Mouse (Mus musculus) ovary, postnatal 14 days (tissue): ENCODE measurements at regions not wholly inside any gene's neighbourhood (a gene's known extent, or its start where the extent isn't known, plus 50 kb on each side); places are given as distances from the start of the nearest gene placed in this dataset.

Experiments used
- DNase-seq: peaks from one replicate; pipeline ENCODE4 v3.0.0; 2022; ENCODE audit warnings: low spot score

- DNase-seq = no peak
Measured at GRCm38 (mm10) chr10:68842023-68842735, 118.7 kb downstream of the Tmem26 start.

- DNase-seq = no peak
Measured at GRCm38 (mm10) chr10:68844066-68844465, 120.6 kb downstream of the Tmem26 start.

- DNase-seq = no peak
Measured at GRCm38 (mm10) chr10:68844596-68844995, 121.2 kb downstream of the Tmem26 start.

GRCm38 (mm10) chr10:68851153-68851552 lies 127.7 kb downstream of the Tmem26 start:
- DNase-seq = no peak

GRCm38 (mm10) chr10:68855934-68856891 lies 132.8 kb downstream of the Tmem26 start:
- no peak for DNase-seq

GRCm38 (mm10) chr10:68864606-68865378 lies 141.3 kb downstream of the Tmem26 start:
- no peak for DNase-seq

GRCm38 (mm10) chr10:68865776-68866175 lies 142.3 kb downstream of the Tmem26 start:
- DNase-seq = no peak

GRCm38 (mm10) chr10:68867361-68867760 lies 143.9 kb downstream of the Tmem26 start:
- DNase-seq = no peak

GRCm38 (mm10) chr10:68872102-68872501 lies 148.7 kb downstream of the Tmem26 start:
- DNase-seq = no peak

- no peak for DNase-seq
Measured at GRCm38 (mm10) chr10:68875641-68876040, 152.2 kb downstream of the Tmem26 start.

GRCm38 (mm10) chr10:68893100-68893841 lies 169.8 kb downstream of the Tmem26 start:
- no peak for DNase-seq

- DNase-seq = no peak
Measured at GRCm38 (mm10) chr10:68894121-68894520, 170.7 kb downstream of the Tmem26 start.

- DNase-seq = no peak
Measured at GRCm38 (mm10) chr10:68897524-68897923, 174.1 kb downstream of the Tmem26 start.

GRCm38 (mm10) chr10:68901168-68901567 lies 177.7 kb downstream of the Tmem26 start:
- no peak for DNase-seq

GRCm38 (mm10) chr10:68902670-68903069 lies 179.2 kb downstream of the Tmem26 start:
- DNase-seq = peak; percentile 37

- no peak for DNase-seq
Measured at GRCm38 (mm10) chr10:68904337-68904736, 180.9 kb downstream of the Tmem26 start.

GRCm38 (mm10) chr10:68908236-68908635 lies 184.8 kb downstream of the Tmem26 start:
- peak; percentile 38 for DNase-seq

GRCm38 (mm10) chr10:68909018-68909417 lies 185.6 kb downstream of the Tmem26 start:
- no peak for DNase-seq

- DNase-seq = no peak
Measured at GRCm38 (mm10) chr10:68916147-68916546, 192.7 kb downstream of the Tmem26 start.

GRCm38 (mm10) chr10:68935843-68936242 lies 212.4 kb downstream of the Tmem26 start:
- no peak for DNase-seq

- DNase-seq = no peak
Measured at GRCm38 (mm10) chr10:68943239-68943638, 208.0 kb upstream of the Rhobtb1 start.

- no peak for DNase-seq
Measured at GRCm38 (mm10) chr10:68956539-68956938, 194.7 kb upstream of the Rhobtb1 start.
